Mouse (Mus musculus) CH12.LX (cell line): ENCODE results near the gene Fat2. TPM values are rescaled to one million over a fixed set of nuclear protein-coding genes. Genes with fewer than 3 reads are reported as not detected.

Source experiments
- DNase-seq: peaks from one replicate; pipeline ENCODE4 v3.0.0-alpha.2; 2013; ENCODE audit errors: extremely low read depth
- H3K27ac ChIP-seq: 2 replicates; pipeline ENCODE4 v1.5.1; 2012; ENCODE audit warnings: low read depth, mild to moderate bottlenecking, control low read depth, moderate library complexity; ENCODE audit not compliant: insufficient read depth
- H3K27me3 ChIP-seq: replicated peaks from 2 replicates; pipeline ENCODE3; 2012; ENCODE audit warnings: inconsistent platforms
- H3K36me3 ChIP-seq, 2 experiments: replicated peaks in 1 of 2; 2 replicates each; pipeline versions ENCODE3 to v1.6.1; 2012; ENCODE audit warnings: inconsistent platforms in 1 of 2, low read length in 1 of 2, mild to moderate bottlenecking in 1 of 2, mixed read lengths in 1 of 2, moderate library complexity in 1 of 2; ENCODE audit not compliant: control insufficient read depth in 1 of 2, insufficient read depth in 1 of 2
- H3K4me1 ChIP-seq, 2 experiments: 2 replicates each; pipeline ENCODE4 v1.6.1; 2012; ENCODE audit warnings: inconsistent platforms in 1 of 2, moderate library complexity in 1 of 2; ENCODE audit not compliant: insufficient read depth in 2 of 2, control insufficient read depth in 1 of 2
- H3K4me2 ChIP-seq: 2 replicates; pipeline ENCODE4 v1.6.1; 2012; ENCODE audit warnings: low read depth, mild to moderate bottlenecking, control low read depth; ENCODE audit not compliant: poor library complexity, insufficient read depth, severe bottlenecking
- H3K4me3 ChIP-seq, 3 experiments: fragments of 150-350 bp in 1 of 3; sonication (generic) in 1 of 3; replicated peaks in 1 of 3; 2 replicates each; pipeline versions ENCODE3 to v1.5.1; 2011 to 2012; ENCODE audit warnings: low read depth in 2 of 3, low read length in 2 of 3, mild to moderate bottlenecking in 2 of 3, moderate library complexity in 2 of 3, control low read depth in 1 of 3, improper control_type of control experiment in 1 of 3, inconsistent platforms in 1 of 3, mixed read lengths in 1 of 3; ENCODE audit not compliant: poor library complexity in 1 of 3
- H3K79me2 ChIP-seq: replicated peaks from 2 replicates; pipeline ENCODE4 v1.6.1; 2012; ENCODE audit warnings: mild to moderate bottlenecking, moderate library complexity; ENCODE audit not compliant: control insufficient read depth, poor library complexity, insufficient read depth, severe bottlenecking; ENCODE audit errors: extremely low read depth
- H3K9ac ChIP-seq: 2 replicates; pipeline ENCODE4 v1.6.1; 2012; ENCODE audit warnings: low read depth, mild to moderate bottlenecking, control low read depth, moderate library complexity; ENCODE audit not compliant: insufficient read depth
- H3K9me3 ChIP-seq: replicated peaks from 2 replicates; pipeline ENCODE3; 2012; ENCODE audit warnings: low read length, inconsistent platforms, mixed read lengths
- CHD1 ChIP-seq: IDR thresholded peaks from 2 replicates; pipeline ENCODE4 v1.6.1; 2012; ENCODE audit warnings: low read depth, low read length, improper control_type of control experiment, inconsistent platforms
- CHD2 ChIP-seq: IDR thresholded peaks from 2 replicates; pipeline ENCODE4 v1.6.1; 2011; ENCODE audit warnings: low read length, improper control_type of control experiment
- CTCF ChIP-seq, 2 experiments: IDR thresholded peaks in 1 of 2; conservative IDR thresholded peaks in 1 of 2; 2 replicates each; pipeline ENCODE4 v1.5.1; 2011 to 2012; ENCODE audit warnings: low read depth in 2 of 2, low read length in 2 of 2, improper control_type of control experiment in 1 of 2, inconsistent platforms in 1 of 2, mild to moderate bottlenecking in 1 of 2, moderate library complexity in 1 of 2
- E2F4 ChIP-seq: IDR thresholded peaks from 2 replicates; pipeline ENCODE4 v1.6.1; 2011; ENCODE audit warnings: low read depth, low read length, improper control_type of control experiment; ENCODE audit not compliant: insufficient replicate concordance
- EP300 ChIP-seq: IDR thresholded peaks from 2 replicates; pipeline ENCODE4 v1.6.1; 2011; ENCODE audit warnings: low read length, improper control_type of control experiment
- ETS1 ChIP-seq: conservative IDR thresholded peaks from 2 replicates; pipeline ENCODE4 v1.6.1; 2012; ENCODE audit warnings: low read depth, mild to moderate bottlenecking, inconsistent platforms, low read length, improper control_type of control experiment, moderate library complexity
- GABPA ChIP-seq: IDR thresholded peaks from 2 replicates; pipeline ENCODE4 v1.6.1; 2012; ENCODE audit warnings: low read depth, low read length, improper control_type of control experiment, inconsistent platforms; ENCODE audit not compliant: insufficient replicate concordance
- IRF4 ChIP-seq: IDR thresholded peaks from 2 replicates; pipeline ENCODE4 v1.6.1; 2014; ENCODE audit warnings: low read depth, mild to moderate bottlenecking, inconsistent platforms, low read length, improper control_type of control experiment
- JUN ChIP-seq: IDR thresholded peaks from 2 replicates; pipeline ENCODE4 v1.6.1; 2011; ENCODE audit warnings: low read depth, mild to moderate bottlenecking, low read length, improper control_type of control experiment, moderate library complexity; ENCODE audit not compliant: insufficient read depth
- JUND ChIP-seq: conservative IDR thresholded peaks from 2 replicates; pipeline ENCODE4 v1.6.1; 2011; ENCODE audit warnings: low read depth, low read length, improper control_type of control experiment
- KAT2A ChIP-seq: IDR thresholded peaks from 2 replicates; pipeline ENCODE4 v1.6.1; 2012; ENCODE audit warnings: low read length, improper control_type of control experiment, inconsistent platforms; ENCODE audit not compliant: insufficient replicate concordance
- MAX ChIP-seq: IDR thresholded peaks from 2 replicates; pipeline ENCODE4 v1.6.1; 2011; ENCODE audit warnings: low read length, improper control_type of control experiment
- MYC ChIP-seq: IDR thresholded peaks from 2 replicates; pipeline ENCODE4 v1.6.1; 2011; ENCODE audit warnings: low read depth, mild to moderate bottlenecking, improper control_type of control experiment, low read length
- NELFE ChIP-seq: IDR thresholded peaks from 2 replicates; pipeline ENCODE4 v1.6.1; 2011; ENCODE audit warnings: low read depth, low read length, improper control_type of control experiment
- NRF1 ChIP-seq: IDR thresholded peaks from 2 replicates; pipeline ENCODE4 v1.6.1; 2014; ENCODE audit warnings: low read depth, mild to moderate bottlenecking, inconsistent platforms, low read length, improper control_type of control experiment, moderate library complexity
- POLR2A ChIP-seq: IDR thresholded peaks from 2 replicates; pipeline ENCODE4 v1.6.1; 2011; ENCODE audit warnings: low read depth, mild to moderate bottlenecking, improper control_type of control experiment, low read length
- POLR2AphosphoS2 ChIP-seq: IDR thresholded peaks from 2 replicates; pipeline ENCODE4 v1.6.1; 2011; ENCODE audit warnings: low read depth, low read length, improper control_type of control experiment
- RAD21 ChIP-seq: IDR thresholded peaks from 2 replicates; pipeline ENCODE4 v1.6.1; 2011; ENCODE audit warnings: low read depth, mild to moderate bottlenecking, low read length, improper control_type of control experiment, moderate library complexity
- RCOR1 ChIP-seq: conservative IDR thresholded peaks from 2 replicates; pipeline ENCODE4 v1.6.1; 2012; ENCODE audit warnings: low read depth, mild to moderate bottlenecking, inconsistent platforms, low read length, improper control_type of control experiment
- SMC3 ChIP-seq: IDR thresholded peaks from 2 replicates; pipeline ENCODE4 v1.6.1; 2011; ENCODE audit warnings: low read depth, low read length, improper control_type of control experiment
- USF1 ChIP-seq: IDR thresholded peaks from 2 replicates; pipeline ENCODE4 v1.6.1; 2014; ENCODE audit warnings: low read depth, mild to moderate bottlenecking, inconsistent platforms, low read length, improper control_type of control experiment
- ZC3H11A ChIP-seq: IDR thresholded peaks from 2 replicates; pipeline ENCODE4 v1.6.1; 2012; ENCODE audit warnings: low read depth, mild to moderate bottlenecking, inconsistent platforms, low read length, improper control_type of control experiment
- ZMIZ1 ChIP-seq: IDR thresholded peaks from 2 replicates; pipeline ENCODE4 v1.6.1; 2012; ENCODE audit warnings: low read depth, mild to moderate bottlenecking, inconsistent platforms, low read length, improper control_type of control experiment
- dilution Hi-C: fragments of 300-500 bp; cut with MboI; formaldehyde crosslinking; loops from 2 replicates; pipeline ENCODE4 v1.14.3; 2020; ENCODE audit warnings: low sequenced_read_pairs; ENCODE audit not compliant: extremely low pct_unique_long_range_greater_than_20kb, extremely low pct_ligation_motif_present
- in situ Hi-C: fragments of 300-500 bp; cut with MboI; formaldehyde crosslinking; loops from 3 replicates; pipeline ENCODE4 v1.14.3; 2019; ENCODE audit warnings: low sequenced_read_pairs, low pct_ligation_motif_present, low pct_unique_long_range_greater_than_20kb, mixed read lengths
- polyA plus RNA-seq: library from polyadenylated mRNA; unstranded; fragments of >175 nt; gene quantifications from 2 replicates; pipeline ENCODE4 v1.2.1, GENCODE M21; 2012; ENCODE audit warnings: low read depth; ENCODE audit not compliant: insufficient read length
- total RNA-seq, 2 experiments: library from RNA; depleted of rRNA; stranded (reverse); fragments of 300-350 nt in 1 of 2; fragments of >200 nt in 1 of 2; gene quantifications; 2 replicates each; pipeline ENCODE4 v1.2.3; 2012 to 2014

The Fat2 gene
- total and polyA plus RNA-seq, 3 experiments, result under 0.01 TPM; not detected in 2

- H3K27ac ChIP-seq, result no peak overlapping the region
- DNase-seq, result no peak
- no peaks in the 10 kb centered on the region for H3K9me3 ChIP-seq
- in situ Hi-C loops, result no loop called here
- no peaks in the 10 kb centered on the region for H3K4me1 ChIP-seq
- H3K79me2 ChIP-seq, result no peaks in the 10 kb centered on the region
- H3K4me2 ChIP-seq, result no peak overlapping the region
- H3K27me3 ChIP-seq, result peaks cover 83% of the 10 kb centered on the region
- H3K4me3 ChIP-seq, result no peak overlapping the region
- no peak overlapping the region for H3K9ac ChIP-seq
- TF ChIP-seq MYC (no peak), GABPA (no peak), MAX (no peak), ETS1 (no peak), E2F4 (no peak), SMC3 (no peak), RAD21 (no peak), NELFE (no peak), JUND (no peak), ZMIZ1 (no peak), POLR2A (no peak), CHD1 (no peak)
- TF ChIP-seq, all 38 proteins: peak for 0
- dilution Hi-C loops, result no loop called here
- H3K36me3 ChIP-seq, result no peaks in the 10 kb centered on the region
These were observed 21.7 kb downstream of the Fat2 start for GRCm38 (mm10) chr11:55314704-55315047.

- no peak overlapping the region for H3K4me3 ChIP-seq
- H3K79me2 ChIP-seq, result no peaks in the 10 kb centered on the region
- H3K36me3 ChIP-seq, result no peaks in the 10 kb centered on the region
- no peak overlapping the region for H3K27ac ChIP-seq
- no peaks in the 10 kb centered on the region for H3K9me3 ChIP-seq
- DNase-seq, result no peak
- dilution Hi-C loops, result no loop called here
- no peak overlapping the region for H3K4me2 ChIP-seq
- H3K27me3 ChIP-seq, result peaks cover 85% of the 10 kb centered on the region
- H3K9ac ChIP-seq, result no peak overlapping the region
- no peaks in the 10 kb centered on the region for H3K4me1 ChIP-seq
- TF ChIP-seq USF1, result no peak
- in situ Hi-C loops, result no loop called here
These were observed 22.3 kb downstream of the Fat2 start for GRCm38 (mm10) chr11:55313768-55314703.

GRCm38 (mm10) chr11:55302350-55302749 lies 34.0 kb downstream of the Fat2 start:
- dilution Hi-C loops, result no loop called here
- H3K27me3 ChIP-seq, result peaks cover 91% of the 10 kb centered on the region
- no peak overlapping the region for H3K27ac ChIP-seq

More at GRCm38 (mm10) chr11:55302350-55302749, 34.0 kb downstream of the Fat2 start:
- no peaks in the 10 kb centered on the region for H3K36me3 ChIP-seq
- no peak overlapping the region for H3K9ac ChIP-seq
- H3K79me2 ChIP-seq, result no peaks in the 10 kb centered on the region
- no peak overlapping the region for H3K4me2 ChIP-seq
- no peaks in the 10 kb centered on the region for H3K4me1 ChIP-seq
- no peak overlapping the region for H3K4me3 ChIP-seq
- TF ChIP-seq IRF4 (no peak), EP300 (no peak), JUND (no peak), MYC (no peak), CHD2 (no peak), ZMIZ1 (no peak), POLR2AphosphoS2 (no peak), USF1 (no peak), NRF1 (no peak), JUN (no peak), KAT2A (no peak), RCOR1 (no peak), ZC3H11A (no peak), CTCF (conservative IDR thresholded peaks at IDR 0.05 in 1 of 2, IDR thresholded peaks at IDR 0.05 in 1 of 2; ENCODE audit: low read depth in 2 of 2, low read length in 2 of 2) (no peak), E2F4 (no peak)
- TF ChIP-seq, all 38 proteins: peak for 0
- in situ Hi-C loops, result no loop called here
- no peaks in the 10 kb centered on the region for H3K9me3 ChIP-seq
- no peak for DNase-seq
